Mouse (Mus musculus) urinary bladder, adult 2 months (tissue): Measurements from ENCODE around the gene P2ry2. TPM values are rescaled to one million over a fixed set of nuclear protein-coding genes. Genes with fewer than 3 reads are reported as not detected.

Source experiments
- DNase-seq: peaks from one replicate; pipeline ENCODE4 v3.0.0; 2022; ENCODE audit warnings: low spot score
- polyA plus RNA-seq: library from polyadenylated mRNA; depleted of rRNA; stranded (reverse); fragments of >200 nt; gene quantifications from 2 replicates; pipeline ENCODE4 v1.2.3, GENCODE M21; 2012; rRNA removed

The P2ry2 gene
- 8.6 and 8.7 TPM in 2 replicates for polyA plus RNA-seq

DNA sequence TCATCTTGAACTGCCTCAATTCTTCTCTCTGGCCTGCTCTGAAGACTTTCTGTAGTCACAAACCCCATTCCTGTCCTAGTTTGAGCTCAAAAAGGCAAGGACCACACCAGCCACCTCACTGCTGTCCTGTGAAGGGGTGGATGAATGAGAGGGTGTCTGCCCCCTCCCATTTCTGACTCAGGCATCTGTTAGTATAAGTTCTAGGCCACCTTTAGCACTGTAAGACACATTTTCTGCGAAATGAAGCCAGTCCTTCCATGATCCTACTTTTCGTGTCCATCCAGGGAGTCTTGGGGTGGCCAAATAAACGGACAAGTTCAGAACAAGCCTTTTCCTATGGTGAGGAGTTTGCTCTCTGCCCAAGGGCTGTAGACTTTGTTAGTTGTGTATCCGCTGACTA, at the start of gene P2ry2:
TSS of gene P2ry2 (minus strand) at position 326 of the 400 bp plus-strand sequence.
- DNase-seq: no peak

DNA sequence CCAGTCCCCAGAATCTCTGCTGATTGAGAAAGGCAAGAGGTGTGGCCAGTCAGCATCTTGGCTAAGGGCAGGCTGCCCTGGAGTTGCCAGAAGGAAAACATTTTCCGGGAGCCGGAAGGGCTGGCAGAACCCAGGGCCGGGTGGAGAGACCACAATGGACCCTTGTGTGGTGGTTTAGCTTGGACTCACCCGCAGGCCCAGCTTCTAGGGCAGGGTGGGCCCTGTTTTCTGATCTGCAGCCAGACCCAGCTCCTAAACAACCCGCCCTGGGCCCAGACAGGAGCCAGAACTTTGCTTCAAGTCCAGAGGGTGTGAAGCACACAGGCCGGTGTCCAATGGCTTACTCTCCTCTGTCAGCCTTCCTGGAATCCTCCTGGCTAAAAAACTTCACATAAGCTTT, 49.6 kb upstream of the P2ry2 start:
- DNase-seq: no peak

DNA sequence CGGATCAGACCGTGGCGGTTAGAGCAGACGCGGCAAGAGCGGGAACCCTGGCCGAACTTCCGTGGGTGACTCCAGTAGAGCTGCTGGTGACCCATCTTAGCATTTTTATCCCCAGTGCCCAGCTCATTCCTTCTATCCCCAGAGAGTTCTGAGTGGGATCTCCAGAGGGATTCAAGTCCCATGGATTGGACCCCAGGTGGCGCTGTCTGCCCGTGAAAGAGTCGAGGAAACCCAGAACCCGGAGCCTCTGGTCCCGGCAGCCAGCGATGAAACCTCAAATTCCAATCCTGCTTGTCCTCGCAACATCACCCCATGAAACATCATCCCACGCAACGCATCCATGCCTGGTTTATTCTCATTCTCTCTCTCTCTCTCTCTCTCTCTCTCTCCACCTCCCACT, 48.7 kb upstream of the P2ry2 start:
- DNase-seq: peak; percentile 80

DNA sequence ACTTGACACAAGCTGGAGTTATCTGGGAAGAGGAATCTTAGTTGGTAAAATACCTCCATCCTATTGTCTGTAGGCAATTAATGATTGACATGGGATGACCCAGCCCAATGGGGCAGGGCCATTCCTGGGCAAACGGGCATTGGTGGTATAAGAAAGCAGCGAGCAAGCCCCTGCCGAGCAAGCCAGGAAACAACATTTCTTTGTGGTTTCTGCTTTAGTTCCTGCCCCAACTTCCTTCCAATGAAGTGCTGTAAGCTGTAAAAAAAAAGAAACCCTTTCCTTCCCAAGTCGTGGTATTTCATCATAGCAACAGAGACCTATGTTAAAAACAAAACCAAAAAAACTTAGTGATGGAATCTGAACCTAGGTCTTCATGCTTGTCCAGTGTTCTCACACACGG, 47.8 kb upstream of the P2ry2 start:
- DNase-seq: no peak

DNA sequence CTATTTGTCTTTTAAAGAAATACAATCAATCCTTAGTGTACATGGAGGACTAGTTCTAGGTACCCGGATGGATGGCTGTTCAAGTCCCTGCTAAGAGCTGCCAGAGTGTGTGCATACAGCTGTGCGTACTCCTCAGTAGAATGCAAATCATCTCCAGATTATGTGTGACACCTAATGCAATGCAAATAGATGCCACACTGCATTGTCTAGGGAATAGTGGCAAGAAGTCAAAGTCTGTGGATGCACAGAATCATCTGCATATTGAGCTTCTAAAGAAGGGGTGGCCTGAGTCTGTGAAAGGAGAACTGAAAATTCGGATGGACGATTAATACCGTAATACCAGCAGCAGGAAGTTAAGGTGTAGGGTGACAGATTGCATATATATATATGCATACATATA, 46.5 kb upstream of the P2ry2 start:
- DNase-seq: no peak

DNA sequence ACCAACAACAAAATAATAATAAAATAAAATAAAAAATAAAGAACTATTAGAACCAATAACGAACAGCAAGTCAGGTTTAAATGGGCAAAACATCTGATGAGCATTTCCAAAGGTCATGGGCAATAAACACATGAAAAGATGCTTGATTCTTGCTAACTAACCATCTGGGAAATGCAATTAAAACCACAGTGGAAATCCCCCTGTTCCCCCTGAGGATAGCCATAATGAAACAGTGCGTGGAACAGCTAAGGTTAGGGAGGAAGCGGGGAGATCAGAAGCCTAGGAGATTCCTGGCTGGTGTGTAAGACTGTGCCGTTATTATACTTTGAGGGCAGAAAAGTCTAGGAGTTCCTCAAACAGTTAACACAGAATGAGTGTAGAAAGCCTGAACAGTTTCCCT, 44.6 kb upstream of the P2ry2 start:
- DNase-seq: no peak

DNA sequence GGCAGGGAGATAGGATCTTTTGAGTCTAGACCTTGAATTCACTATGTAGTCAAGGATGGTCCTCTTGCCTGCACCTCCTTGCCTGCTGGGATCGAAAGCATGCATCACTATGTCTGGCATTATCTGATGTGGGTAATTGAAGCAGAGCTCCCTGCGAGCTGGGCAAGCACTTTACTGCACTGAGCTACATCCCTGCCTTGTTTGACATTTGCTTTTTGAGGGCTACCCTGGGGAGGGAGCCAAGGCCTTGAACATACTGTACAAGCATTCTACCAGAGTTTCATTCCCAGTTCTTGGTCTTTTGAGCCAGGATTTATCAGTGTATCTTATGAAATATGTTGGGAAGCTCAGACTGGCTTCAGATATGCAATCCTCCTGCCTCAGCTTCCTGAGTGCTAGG, 40.5 kb upstream of the P2ry2 start:
- DNase-seq: no peak

DNA sequence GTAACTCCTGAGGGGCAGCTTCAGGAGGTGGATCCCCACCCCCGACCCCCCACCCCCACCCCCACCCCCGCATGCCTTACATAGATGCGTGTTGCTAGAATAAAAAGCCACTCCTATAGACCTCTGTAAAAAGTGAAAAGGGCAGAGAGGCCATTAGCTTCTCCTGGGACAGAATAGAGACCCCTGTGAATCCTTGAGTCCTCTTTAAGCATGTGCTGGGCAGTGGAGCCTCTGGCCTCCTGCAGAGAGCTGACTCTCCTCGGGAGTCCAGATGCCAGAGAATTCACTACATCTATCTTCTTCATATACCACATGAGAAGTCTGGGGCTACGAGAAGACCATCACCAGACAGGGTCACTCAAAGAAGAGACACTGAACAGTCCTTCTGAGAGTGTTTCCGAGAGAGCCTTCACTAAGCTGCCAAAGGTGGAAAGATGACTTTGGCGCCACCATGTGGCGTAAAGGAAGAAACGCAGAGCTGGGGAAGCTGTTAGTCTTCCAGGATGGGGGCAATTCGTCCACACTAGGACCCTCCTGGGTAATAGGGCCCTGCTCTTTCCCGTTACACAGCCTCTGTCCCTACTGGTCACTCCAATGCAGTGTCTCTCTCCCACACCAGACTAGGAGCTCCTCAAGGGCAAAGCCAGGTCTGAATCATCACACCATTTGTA, 39.0 kb upstream of the P2ry2 start:
- no peak for DNase-seq

DNA sequence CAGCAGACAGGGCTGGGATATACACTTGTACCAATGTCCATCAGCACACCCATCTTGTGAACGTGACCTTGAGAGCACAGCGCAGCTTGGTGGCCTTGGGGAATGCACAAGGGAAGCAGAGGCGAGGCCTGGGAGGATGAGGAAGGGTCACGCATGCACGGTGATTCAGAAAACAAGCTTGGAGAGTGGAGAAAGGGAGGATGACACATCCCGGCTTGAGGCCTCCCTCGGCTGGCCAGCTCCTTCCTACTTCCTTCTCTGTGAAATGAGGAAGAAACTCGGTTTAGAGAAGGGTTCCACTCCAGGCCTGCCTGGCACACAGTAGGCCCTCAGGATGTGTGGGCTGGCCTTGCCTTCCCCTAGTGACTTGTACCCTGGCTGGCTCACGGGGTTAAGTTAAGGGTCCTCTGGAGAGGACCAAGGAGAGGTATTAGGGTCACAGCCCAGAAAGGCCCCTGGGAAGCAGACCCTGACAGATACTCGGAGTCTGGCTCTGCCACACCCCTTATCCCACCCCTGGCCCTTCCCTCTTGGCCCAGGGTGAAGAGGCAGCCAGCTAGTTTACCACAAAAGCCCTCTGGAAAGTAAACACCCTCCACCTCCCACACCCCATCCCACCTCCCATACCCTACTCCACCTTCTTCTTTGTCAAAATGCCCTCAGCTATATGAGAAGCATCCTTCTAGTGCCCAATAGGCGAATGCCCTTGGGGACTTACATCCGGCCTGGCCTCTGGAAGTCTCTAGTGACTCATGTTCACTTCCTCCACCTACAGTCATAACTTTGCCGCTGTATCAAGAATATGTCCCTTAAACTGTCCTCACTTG, 38.3 kb upstream of the P2ry2 start:
- no peak for DNase-seq

DNA sequence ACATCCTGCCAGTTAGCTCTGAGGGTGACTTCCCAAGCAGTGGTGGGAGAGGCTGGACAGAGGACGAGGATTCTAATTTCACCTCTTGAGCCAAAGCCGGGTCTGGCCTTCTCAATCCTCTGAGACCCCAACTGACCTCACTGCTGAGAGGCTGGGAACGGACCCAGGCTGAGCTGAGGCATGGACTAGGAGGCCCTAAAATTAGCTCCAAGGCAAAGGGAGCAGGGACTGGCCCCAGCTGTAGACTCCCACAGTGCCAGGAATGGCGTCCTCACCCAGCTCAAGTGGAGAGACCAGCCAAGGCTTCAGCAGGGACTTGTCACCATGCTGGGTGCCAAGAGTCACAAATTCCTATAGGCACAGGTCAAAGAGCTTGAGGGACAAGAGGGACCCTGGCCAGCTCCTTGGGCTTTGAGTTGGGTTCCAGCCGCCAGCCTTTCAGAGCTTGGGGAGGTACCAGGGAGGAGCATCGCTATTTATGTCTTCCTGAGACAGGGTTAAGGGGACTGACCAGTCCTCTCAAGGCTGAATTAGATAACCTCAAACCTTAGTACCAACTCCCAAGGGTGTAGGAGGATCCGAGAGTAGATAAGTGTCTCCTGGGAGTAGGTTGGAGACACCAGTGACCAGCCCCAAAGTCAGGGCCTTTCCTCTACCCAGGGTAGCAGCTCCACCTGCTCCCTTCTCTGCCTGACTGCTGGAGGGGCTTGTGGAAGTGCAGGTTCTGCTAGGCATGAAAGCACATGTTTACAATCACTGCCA, 36.8 kb upstream of the P2ry2 start:
- DNase-seq: no peak

DNA sequence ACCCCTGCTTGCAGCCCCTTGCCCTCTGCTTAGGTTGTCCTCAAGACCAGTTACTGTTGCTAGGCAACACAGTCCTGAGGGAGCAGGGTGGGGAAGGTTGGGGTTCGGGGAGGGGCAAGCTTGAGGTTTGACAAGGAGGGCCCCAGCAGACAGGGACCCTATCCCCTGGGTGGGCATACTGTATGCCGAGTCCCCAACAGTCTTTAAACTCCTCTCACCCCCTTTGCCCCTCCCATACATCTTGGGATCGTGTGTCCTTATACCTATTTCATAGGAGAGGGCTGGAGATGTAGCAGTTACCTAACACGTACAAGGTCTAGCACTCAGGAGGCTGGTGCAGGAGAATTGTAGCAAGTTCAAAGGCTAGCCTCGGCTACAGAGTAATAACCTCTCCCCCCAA, 35.6 kb upstream of the P2ry2 start:
- DNase-seq: no peak

DNA sequence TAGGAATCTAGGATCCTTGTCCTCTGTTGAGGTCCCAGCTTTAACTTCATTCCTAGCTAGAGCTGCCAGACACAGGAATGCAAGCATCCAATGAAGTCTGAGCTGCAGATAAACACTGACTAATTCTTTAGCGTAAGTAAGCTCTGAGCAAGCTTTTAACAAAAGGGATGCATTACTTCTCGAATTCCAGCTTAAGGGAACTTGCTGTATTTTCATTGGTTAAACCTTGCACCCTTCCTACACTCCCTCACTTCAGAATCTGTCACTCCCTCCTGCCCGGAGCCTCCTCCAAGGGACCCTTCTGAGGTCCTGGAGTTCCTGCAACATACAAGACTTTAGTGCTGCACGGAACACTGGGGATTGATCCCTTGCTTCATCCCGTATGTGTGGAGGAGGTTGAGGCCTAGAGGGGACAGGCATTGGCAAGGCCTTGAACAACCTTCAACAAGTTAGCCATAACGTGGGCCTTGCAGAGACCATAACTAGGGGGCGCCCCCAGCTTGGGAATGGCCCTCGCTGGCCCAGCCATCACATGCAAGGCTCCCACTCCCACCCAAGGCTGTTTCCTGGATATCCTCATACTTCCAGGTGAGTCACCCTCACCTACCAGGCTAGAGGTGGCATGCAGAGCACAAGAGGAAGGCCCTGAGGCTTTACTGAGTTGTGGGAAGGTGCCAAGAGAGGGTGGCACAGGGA, 31.3 kb upstream of the P2ry2 start:
- DNase-seq: no peak

DNA sequence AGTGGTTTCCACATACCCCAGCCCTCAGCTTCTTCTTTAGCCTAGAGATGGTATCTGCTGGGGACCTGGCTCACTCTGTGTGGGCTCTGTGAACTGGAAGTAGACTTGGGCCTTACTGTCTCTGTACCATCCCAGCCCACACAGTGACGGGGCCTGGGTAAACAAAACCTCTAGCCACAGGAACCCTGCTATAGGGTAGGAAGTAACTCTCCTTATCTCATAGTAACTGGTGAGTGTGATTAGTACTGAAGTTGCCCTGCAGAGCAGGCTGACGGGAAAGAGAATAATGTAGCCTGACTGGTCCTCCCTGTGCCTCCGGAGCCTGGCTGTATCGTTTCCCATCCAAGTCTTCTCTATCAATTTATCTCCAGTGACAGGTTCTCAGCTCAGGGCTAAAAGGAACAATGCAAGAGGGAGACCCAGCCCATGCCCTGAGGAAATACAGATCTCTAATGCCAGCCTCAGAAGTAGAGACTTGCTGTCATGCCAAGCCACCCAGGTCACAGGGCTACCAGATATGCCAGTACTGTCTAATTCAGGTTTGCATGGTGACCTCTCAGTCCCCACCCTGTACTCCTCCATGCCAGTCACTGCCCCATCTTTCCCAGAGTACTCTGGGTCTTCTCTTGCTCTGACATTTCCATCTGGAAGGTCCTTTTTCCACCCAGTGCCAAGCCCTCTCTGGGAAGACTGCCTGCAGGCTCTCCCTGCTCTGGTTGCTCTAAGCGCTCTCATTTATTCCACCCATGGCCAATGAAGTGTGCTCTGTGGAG, 29.5 kb upstream of the P2ry2 start:
- DNase-seq: no peak

DNA sequence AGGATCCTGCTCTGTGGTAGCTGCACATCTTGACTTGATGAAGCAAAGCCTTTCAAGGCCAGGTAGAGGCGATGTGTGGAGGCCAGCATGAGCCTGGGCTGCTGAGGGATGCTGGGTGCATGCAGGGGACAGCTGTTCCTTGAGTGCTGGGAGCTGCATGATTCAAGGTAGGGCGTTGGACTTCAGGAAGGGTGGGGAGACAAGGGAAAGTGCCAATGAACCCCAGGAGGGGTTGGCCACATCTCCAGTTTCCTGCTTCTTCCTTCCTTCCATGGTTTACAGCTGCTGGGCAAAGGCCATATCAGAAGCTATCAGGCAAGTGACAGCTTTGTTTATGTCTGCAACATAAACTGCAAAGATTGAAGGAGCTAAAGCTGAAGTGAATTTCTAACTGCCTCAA, 28.9 kb upstream of the P2ry2 start:
- DNase-seq: no peak

DNA sequence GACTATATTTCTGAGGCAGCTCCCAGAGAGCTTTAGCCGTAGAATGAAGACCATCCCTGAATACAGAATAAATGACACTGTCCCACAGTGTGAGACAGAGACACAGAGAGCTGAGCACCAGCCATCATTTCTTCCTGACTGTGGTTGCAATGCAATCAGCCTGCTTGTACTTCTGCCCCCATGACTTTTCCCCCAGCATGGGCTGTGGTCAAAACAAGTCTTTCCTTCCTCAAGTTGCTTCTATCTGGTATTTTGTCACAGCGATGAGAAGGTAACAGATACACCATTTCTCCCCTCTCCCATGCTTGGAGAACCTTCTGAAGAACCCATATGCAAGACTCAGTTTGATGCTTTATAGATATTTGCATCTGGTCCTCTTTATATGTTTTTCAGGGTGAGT, 20.7 kb upstream of the P2ry2 start:
- DNase-seq: no peak

DNA sequence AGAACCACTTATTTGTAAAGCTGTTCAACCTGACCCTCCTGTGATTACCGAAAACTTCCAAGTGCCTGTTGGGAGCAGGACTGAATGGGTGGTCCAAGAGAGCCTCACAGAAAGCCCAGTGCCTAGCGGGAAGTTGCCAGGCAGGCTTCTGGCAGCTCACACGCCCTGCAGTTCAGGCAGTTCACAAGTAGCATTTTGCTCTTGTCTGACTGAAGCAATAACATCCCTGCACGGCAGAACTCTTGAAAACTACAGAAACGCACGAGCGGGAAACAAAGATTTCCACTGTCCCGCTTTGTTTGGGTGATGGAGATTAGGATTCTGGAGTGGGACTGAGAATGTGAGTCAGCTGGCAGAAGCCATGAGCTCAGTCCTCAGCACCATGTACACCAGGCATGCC, 18.6 kb upstream of the P2ry2 start:
- DNase-seq: no peak

DNA sequence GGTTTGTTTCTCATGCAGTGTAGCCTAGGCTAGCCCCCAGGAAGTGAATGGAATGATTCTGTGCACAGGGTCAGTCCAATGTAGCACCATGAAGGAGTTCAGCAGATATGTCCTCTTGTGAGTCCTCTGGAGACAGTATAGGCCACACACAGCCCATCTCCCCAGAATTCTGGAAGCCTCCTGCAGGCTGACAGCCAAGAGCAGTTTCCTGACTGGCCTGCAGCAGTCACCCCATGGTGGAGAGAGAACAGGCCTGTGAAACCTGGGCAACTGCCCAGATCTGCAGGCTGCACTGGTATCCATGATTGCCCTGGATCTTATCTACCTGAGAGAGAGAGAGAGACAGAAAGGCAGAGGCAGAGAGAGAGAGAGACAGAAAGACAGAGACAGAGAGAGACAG, 18.1 kb upstream of the P2ry2 start:
- DNase-seq: no peak

DNA sequence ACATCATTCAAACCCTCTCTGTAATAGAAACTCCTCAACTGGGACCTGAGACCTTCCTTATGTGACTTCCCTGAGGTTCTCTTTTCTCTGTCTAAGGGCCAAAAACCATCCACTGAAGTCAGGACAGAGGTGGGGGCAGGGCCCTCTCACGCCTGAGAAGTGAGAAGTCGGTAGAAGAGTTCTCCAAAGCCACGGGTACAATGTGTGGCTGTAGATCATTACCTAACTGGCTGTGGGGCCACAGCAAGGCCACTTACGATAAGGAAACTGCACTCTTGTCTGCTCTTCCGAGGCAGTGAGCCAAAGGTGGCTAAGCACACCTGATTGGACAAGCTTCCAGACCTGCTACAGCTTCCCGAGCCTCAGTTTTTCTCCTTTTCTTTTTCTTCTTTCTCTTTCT, 16.8 kb upstream of the P2ry2 start:
- no peak for DNase-seq

DNA sequence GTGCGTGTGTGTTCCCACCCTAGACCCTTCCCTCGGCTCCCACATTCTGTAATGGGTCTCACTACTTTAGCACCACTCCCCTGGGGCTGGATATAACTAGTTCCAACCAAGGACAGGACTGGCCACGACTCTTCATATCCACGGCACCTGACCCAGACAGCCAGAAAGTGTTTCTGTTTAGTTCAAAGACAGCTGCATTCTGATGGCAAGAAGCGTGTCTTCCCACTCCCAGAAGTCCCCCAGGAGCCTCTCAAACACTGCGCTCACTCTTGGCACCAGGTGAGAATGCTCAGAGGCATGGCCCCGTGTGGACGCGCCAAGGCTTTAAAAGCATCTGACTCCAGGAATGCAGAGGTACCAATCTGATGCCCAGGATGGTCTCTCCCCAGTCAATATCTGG, 16.3 kb upstream of the P2ry2 start:
- DNase-seq: no peak

DNA sequence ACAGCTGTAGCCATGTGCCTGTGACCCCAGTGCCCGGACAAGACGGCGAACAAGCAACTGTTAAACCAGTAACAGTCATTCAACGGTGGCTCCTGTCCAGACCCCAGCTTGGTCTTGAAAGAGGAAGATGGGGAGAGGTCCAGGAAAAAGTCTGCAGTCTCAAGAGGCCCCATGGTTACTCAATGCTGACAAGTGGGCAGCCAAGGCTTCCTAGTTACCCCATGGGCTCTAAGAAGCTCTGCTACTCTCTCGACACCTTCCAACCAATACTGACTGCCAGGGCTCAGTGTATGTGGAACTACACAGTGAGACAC, 15.7 kb upstream of the P2ry2 start:
- DNase-seq: no peak

DNA sequence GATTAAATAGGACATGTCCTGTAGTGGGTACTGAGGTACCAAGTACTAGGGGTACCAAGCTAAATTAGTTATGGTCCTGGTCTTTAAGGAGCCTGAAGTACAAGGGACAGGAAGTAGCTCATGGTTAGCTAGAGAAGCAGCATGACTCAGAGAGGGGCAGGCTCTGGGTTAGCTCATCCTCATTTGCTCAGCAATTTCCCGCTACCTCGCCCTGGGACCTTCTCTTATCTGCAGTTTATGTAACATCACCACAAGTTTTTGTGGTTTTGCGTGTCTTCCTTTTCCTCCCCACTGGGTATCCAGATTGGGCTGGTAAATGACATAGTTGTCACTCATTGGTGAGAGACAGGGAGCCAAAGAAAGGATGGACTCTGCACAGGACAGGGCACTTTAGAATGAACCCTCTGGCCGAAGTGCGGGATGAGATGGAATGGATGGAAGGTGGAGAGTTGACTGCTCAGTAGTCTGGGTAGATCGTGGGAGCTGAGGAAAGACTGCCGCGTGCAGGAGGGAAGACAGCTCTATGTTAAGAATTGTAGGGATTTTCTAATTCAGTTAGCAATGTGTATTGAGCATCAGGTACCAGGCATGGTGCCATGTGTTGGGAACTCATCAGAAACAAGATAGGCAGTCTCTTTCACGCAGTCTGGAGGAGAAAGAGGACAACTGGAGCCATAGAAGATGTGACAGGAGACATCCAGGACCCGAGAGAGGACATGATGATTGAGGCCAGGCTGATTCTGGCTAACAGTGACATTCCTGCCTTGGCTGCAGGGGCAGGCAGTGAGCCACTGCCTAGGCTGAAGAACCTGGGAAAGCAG, 15.2 kb upstream of the P2ry2 start:
- no peak for DNase-seq
